Mouse (Mus musculus): ENCODE measurements around the gene Phip. TPM values are rescaled to one million over a fixed set of nuclear protein-coding genes. Genes with fewer than 3 reads are reported as not detected.
A peak's percentile ranks its signal among the peaks of the same experiment; 100 is the strongest.

Phip gene
- total RNA-seq, 2 experiments from 2014 or later = 76.6 to 78.7 TPM

GRCm38 (mm10) chr9:82971433-82971832 lies 3.9 kb downstream of the Phip start:
- Histone ChIP-seq H3K27ac (no peak overlapping the region), H3K4me3 (no peak overlapping the region)
- TF ChIP-seq CTCF (IDR thresholded peaks at IDR 0.05) = no peak
- intact Hi-C loops (cut with DNase I) = loop anchor here (5.0 kb wide), 1 partner anchor 471 kb away; the partner anchor contains the start of gene Lca5
- DNase-seq (ENCODE audit: extremely low spot score in 1 of 2, low spot score in 2 of 2) = no peak

- intact Hi-C loops (cut with DNase I) = no loop called here
- no peak for DNase-seq (ENCODE audit: extremely low spot score in 1 of 2, low spot score in 2 of 2)
- TF ChIP-seq CTCF (IDR thresholded peaks at IDR 0.05) = no peak
- Histone ChIP-seq H3K27ac (no peak overlapping the region), H3K4me3 (no peak overlapping the region)
Measured at GRCm38 (mm10) chr9:82967076-82967621, 8.2 kb downstream of the Phip start.

GRCm38 (mm10) chr9:82963981-82964380 lies 11.3 kb downstream of the Phip start:
- TF ChIP-seq CTCF (IDR thresholded peaks at IDR 0.05) = no peak

GRCm38 (mm10) chr9:82961352-82961751 lies 14.0 kb downstream of the Phip start:
- no peak for DNase-seq (ENCODE audit: extremely low spot score in 1 of 2, low spot score in 2 of 2)
- H3K27ac ChIP-seq = no peak overlapping the region
- intact Hi-C loops (cut with DNase I) = no loop called here
- H3K4me3 ChIP-seq = no peak overlapping the region
- no peak for TF ChIP-seq CTCF (IDR thresholded peaks at IDR 0.05)

More at GRCm38 (mm10) chr9:82963981-82964380, 11.3 kb downstream of the Phip start:
- no peak overlapping the region for H3K27ac ChIP-seq
- no peak overlapping the region for H3K4me3 ChIP-seq
- DNase-seq (ENCODE audit: extremely low spot score in 1 of 2, low spot score in 2 of 2) = no peak
- intact Hi-C loops (cut with DNase I) = no loop called here

- peak; percentile 47 for TF ChIP-seq CTCF (IDR thresholded peaks at IDR 0.05)
- Histone ChIP-seq H3K4me3 (no peak overlapping the region), H3K27ac (no peak overlapping the region)
- DNase-seq (ENCODE audit: extremely low spot score in 1 of 2, low spot score in 2 of 2) = no peak
- intact Hi-C loops (cut with DNase I) = no loop called here
Measured at GRCm38 (mm10) chr9:82955267-82955666, 20.0 kb downstream of the Phip start.

- intact Hi-C loops (cut with DNase I) = no loop called here
- TF ChIP-seq CTCF (IDR thresholded peaks at IDR 0.05) = no peak
- DNase-seq (ENCODE audit: extremely low spot score in 1 of 2, low spot score in 2 of 2) = no peak
- H3K27ac ChIP-seq = no peak overlapping the region
- H3K4me3 ChIP-seq = no peak overlapping the region
Measured at GRCm38 (mm10) chr9:82952330-82952729, 23.0 kb downstream of the Phip start.

GRCm38 (mm10) chr9:82951435-82952004 lies 23.8 kb downstream of the Phip start:
- no peak for TF ChIP-seq CTCF (IDR thresholded peaks at IDR 0.05)
- Histone ChIP-seq H3K27ac (no peak overlapping the region), H3K4me3 (no peak overlapping the region)
- DNase-seq (ENCODE audit: extremely low spot score in 1 of 2, low spot score in 2 of 2) = no peak
- intact Hi-C loops (cut with DNase I) = no loop called here

- no peak for DNase-seq (ENCODE audit: extremely low spot score in 1 of 2, low spot score in 2 of 2)
- no peak for TF ChIP-seq CTCF (IDR thresholded peaks at IDR 0.05)
- H3K27ac ChIP-seq = no peak overlapping the region
- intact Hi-C loops (cut with DNase I) = no loop called here
- H3K4me3 ChIP-seq = no peak overlapping the region
Measured at GRCm38 (mm10) chr9:82907246-82907645, 68.1 kb downstream of the Phip start.

GRCm38 (mm10) chr9:82888645-82889044 lies 86.7 kb downstream of the Phip start:
- Histone ChIP-seq H3K27ac (no peak overlapping the region), H3K4me3 (no peak overlapping the region)
- intact Hi-C loops (cut with DNase I) = no loop called here
- DNase-seq (ENCODE audit: extremely low spot score in 1 of 2, low spot score in 2 of 2) = no peak
- no peak for TF ChIP-seq CTCF (IDR thresholded peaks at IDR 0.05)

GRCm38 (mm10) chr9:82884177-82884576 lies 91.1 kb downstream of the Phip start:
- Histone ChIP-seq H3K4me3 (no peak overlapping the region), H3K27ac (no peak overlapping the region)
- peak; percentile 31 for TF ChIP-seq CTCF (IDR thresholded peaks at IDR 0.05)
- intact Hi-C loops (cut with DNase I) = no loop called here
- DNase-seq (ENCODE audit: extremely low spot score in 1 of 2, low spot score in 2 of 2) = no peak

GRCm38 (mm10) chr9:82877078-82877477 lies 98.2 kb downstream of the Phip start:
- intact Hi-C loops (cut with DNase I) = loop anchor here (5.0 kb wide), 1 partner anchor 35 kb away; no protein-coding TSS in a partner anchor
- H3K4me3 ChIP-seq = no peak overlapping the region
- no peak for TF ChIP-seq CTCF (IDR thresholded peaks at IDR 0.05)
- H3K27ac ChIP-seq = no peak overlapping the region
- no peak for DNase-seq (ENCODE audit: extremely low spot score in 1 of 2, low spot score in 2 of 2)

GRCm38 (mm10) chr9:82867698-82868097 lies 107.6 kb downstream of the Phip start:
- H3K27ac ChIP-seq = no peak overlapping the region
- H3K4me3 ChIP-seq = no peak overlapping the region
- TF ChIP-seq CTCF (IDR thresholded peaks at IDR 0.05) = no peak
- no peak for DNase-seq (ENCODE audit: extremely low spot score in 1 of 2, low spot score in 2 of 2)
- intact Hi-C loops (cut with DNase I) = no loop called here

- no peak for TF ChIP-seq CTCF (IDR thresholded peaks at IDR 0.05)
- no peak for DNase-seq (ENCODE audit: extremely low spot score in 1 of 2, low spot score in 2 of 2)
- no peak overlapping the region for H3K4me3 ChIP-seq
- H3K27ac ChIP-seq = no peak overlapping the region
- intact Hi-C loops (cut with DNase I) = no loop called here
Measured at GRCm38 (mm10) chr9:82866121-82866520, 109.2 kb downstream of the Phip start.
